8 mouse cellular contexts compared by ENCODE assay signal in the genomic region with DNA sequence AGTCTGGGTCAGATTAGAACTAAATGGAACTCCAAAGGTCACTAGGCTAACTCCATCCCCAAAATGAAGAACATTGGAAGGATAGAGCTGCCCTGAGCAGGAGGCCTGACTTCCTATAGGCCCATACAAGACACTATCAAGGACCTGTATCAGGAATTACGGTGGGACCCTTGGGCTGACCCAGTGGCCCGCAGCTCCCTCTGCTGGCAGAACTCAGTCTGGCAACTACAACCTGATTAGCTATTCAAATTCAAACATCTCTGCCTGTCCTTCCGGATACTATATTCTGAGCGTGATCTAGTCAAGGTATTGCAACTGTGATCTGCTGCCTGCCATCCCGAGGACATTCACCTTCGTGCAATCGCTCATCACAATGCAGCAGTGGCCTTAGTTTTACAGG.
DNase-seq lines count a peak whose midpoint lies in the region; ATAC-seq lines count a peak whose summit lies in the region.

No protein-coding gene starts in this region.

- H3K27ac ChIP-seq in forebrain, embryonic 15.5 days (replicated peaks), result no peak overlapping the region

- no peaks in the 10 kb centered on the region for H3K27me3 ChIP-seq in forebrain, embryonic 15.5 days

- no peak overlapping the region for H3K9ac ChIP-seq in forebrain, embryonic 15.5 days (replicated peaks)

- DNase-seq in cerebellum, adult 8-10 months, result peak; percentile 14
- DNase-seq in A20 (ENCODE audit: low read depth, low spot score), result peak; percentile 72
- DNase-seq in adrenal gland, postnatal 36 days, result peak; percentile 59 to 69
- peak; percentile 68 for DNase-seq in kidney, postnatal 10 days
- DNase-seq in lung, postnatal 10 days, result peak; percentile 58
- peak; percentile 63 for DNase-seq in right cerebral cortex, postnatal 14 days

- H3K9me3 ChIP-seq in forebrain, embryonic 15.5 days, result no peaks in the 10 kb centered on the region

- ATAC-seq in cerebellum, adult (ENCODE audit: insufficient number of reproducible peaks, low FRiP score, low TSS enrichment), result no peak
- ATAC-seq in forebrain, embryonic 15.5 days (replicated peaks), result 0 out of 2 replicates have a peak, but pooled peaks have one; percentile 27

- no peaks in the 10 kb centered on the region for H3K4me1 ChIP-seq in forebrain, embryonic 15.5 days

- no peak overlapping the region for H3K4me2 ChIP-seq in forebrain, embryonic 15.5 days (replicated peaks)

- H3K36me3 ChIP-seq in forebrain, embryonic 15.5 days, result no peaks in the 10 kb centered on the region

- WGBS in forebrain, embryonic 15.5 days, result 26% methylated on average over 7 of the region's 7 CpGs

- no peak overlapping the region for H3K4me3 ChIP-seq in forebrain, embryonic 15.5 days

Comparison
In these comparisons a context has a peak if more than half of its experiments do, and no peak if none do; other contexts are left out.
1. DNase-seq: peak in every context shown above with its lines; median percentile 72 in A20; 68 in kidney, postnatal 10 days; 64 in adrenal gland, postnatal 36 days; 63 in right cerebral cortex, postnatal 14 days; 58 in lung, postnatal 10 days; 14 in cerebellum, adult 8-10 months.